Mouse (Mus musculus) embryo, embryonic 10 days (tissue): ENCODE measurements around the gene Pkp1.

ENCODE experiments used
- DNase-seq: peaks from one replicate; pipeline ENCODE4 v3.0.0-alpha.2; 2015; ENCODE audit warnings: low spot score

Pkp1 gene

GRCm38 (mm10) chr1:135918644-135919407 lies at the start of gene Pkp1:
Gene Pkp1, minus strand, starts transcription at chr1:135919207.
- DNase-seq: peak; percentile 56

DNA sequence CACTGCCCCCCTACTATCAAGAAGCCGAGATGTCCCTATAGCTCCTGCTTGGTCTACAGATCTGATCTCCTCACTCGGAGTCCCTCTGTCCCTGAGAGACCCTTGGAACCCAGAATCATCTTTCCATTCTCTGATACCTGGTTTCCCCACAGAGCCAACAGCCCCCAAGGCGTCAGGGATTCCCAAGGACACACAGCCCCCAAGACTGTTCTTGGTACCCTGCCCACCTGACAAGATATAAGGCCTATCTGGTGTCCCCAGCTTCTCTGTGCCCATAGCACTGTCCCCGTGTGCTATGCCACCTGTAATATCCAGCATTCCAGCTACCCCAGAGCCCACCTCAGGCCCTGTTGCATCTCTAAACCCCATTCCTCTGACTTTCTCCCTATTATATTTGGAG lies 48.7 kb upstream of the Pkp1 start:
- no peak for DNase-seq

DNA sequence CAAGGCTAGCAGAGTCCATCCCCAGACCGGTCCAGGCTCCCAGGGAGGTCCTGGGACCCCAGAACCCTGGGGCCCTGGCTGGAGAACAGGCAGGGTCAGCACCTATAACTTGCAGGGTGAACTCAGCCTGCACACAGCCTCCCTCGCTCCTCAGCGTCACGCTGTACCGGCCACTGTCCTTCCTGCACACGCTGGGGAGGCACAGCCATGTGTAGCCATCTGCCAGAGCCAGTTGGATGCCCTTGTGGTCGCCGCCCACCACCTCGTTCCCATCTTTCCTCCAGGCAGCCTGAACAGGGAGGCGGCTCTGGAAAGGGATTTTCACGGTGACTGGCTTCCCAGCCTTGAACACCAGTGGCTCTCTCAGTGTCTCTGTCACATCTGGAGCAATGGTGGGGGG lies 45.6 kb upstream of the Pkp1 start:
- no peak for DNase-seq

- no peak for DNase-seq
Measured at GRCm38 (mm10) chr1:135963177-135963576, 44.2 kb upstream of the Pkp1 start.

GRCm38 (mm10) chr1:135958483-135958882 lies 39.5 kb upstream of the Pkp1 start:
- DNase-seq: peak; percentile 68

DNA sequence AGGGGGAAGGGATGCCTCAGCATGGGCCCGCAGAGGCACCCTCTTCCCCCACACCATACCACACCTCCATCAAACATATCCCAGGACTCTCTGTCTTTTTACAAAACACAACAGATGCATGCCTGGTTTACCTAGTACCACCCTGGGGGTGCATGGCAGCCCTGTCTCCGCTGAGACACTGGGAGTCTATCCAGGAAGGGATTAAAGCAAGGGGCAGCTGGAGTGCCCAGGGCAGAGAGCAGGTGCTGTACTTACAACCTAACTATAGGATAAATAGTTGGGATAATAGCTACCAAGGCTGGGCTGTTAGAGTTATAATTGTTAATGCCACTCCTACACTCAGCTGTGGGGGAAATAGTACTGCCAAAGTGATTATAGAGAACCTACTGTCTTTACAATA lies 29.9 kb upstream of the Pkp1 start:
- no peak for DNase-seq

- DNase-seq: no peak
Measured at GRCm38 (mm10) chr1:135946247-135946646, 27.2 kb upstream of the Pkp1 start.

- peak; percentile 80 for DNase-seq
Measured at GRCm38 (mm10) chr1:135945711-135946110, 26.7 kb upstream of the Pkp1 start.

DNA sequence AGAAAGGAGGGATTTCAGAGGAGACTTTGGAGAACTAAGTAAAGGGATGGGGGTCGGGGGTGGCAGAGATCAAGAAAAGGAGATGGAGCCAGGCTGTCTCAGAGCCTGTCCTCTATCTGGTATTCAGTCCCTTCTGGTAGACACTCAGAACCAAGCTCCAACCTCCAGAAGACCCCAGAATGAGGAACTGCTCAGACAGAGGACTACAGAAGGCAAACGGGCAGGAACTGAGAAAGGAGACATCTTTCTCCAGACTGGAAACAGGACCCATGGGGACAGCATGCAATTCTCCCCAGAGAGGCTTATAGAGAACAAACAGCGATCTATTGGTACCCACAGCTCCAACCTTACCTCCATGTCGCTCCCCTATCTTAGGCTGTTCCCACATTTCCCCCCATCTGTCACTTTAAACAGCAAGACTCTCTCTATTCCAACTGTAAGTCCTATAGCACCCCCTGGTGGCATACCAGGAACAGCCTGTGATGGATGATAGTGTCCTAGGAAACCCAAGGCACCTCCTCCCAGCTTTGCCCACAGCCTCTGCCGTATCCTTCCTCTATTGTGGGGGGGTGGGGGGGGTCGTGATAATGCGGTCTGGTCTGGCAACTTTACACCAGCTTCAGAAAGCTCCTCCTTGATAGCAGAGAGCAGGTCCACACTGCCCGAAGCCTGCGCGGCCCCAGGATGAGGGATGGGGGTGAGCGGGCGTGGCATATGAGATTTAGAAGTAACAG lies 25.7 kb upstream of the Pkp1 start:
- DNase-seq: peak; percentile 90

- DNase-seq: no peak
Measured at GRCm38 (mm10) chr1:135943713-135944112, 24.7 kb upstream of the Pkp1 start.

GRCm38 (mm10) chr1:135942116-135942515 lies 23.1 kb upstream of the Pkp1 start:
- no peak for DNase-seq

DNA sequence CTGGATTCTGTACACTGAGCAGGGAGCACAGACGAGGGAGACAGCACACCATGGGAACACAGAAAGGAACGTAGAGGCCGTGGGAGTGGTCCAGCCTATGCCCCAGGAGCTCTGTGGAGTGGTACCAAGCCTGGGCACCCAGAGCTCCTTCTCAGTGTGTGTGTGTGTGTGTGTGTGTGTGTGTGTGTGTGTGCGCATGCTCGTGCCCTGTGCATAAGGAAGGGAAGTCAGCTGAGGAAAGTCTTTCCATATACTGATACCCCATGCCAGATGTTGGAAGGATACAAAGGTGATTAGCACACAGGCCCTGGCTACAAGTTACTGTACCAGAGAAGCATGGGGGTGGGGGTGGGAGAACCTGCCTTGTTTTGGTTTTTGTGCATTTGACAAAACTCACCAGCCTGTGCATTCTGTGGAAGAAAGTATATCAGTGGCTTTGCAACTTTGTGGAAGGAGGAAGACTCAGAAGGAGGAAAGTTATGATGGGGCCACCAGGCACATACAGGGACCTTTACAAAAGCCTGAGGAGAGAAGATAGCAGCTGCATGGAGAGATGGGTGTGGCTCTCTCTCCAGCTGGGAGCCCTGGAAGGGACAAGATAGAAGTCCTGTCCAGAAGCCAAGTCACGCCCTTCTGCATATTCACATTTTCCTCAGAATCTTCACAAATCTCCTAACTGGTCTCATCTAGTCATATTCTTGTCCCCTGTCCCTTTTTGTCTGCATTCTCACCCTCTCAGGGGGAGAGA lies 22.4 kb upstream of the Pkp1 start:
- no peak for DNase-seq

DNA sequence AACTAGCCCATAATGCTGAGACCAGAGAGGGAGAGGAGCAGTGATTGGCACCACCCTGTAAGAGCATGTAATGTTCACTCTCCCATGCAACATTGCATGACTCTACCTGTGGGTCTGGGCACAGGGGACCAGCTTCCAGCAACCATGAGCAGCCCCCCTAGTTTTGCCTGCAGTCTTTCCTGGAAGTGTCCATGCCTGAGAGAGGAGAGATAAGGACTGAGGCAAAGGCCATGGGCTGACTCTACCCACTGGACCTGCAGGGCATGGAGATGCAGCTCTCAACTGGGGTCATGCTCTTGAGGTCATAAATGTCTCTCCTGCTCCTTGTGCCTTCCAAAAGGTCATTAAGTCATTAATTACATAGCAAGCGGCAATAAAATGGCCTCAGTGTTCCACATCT lies 17.1 kb upstream of the Pkp1 start:
- DNase-seq: no peak

GRCm38 (mm10) chr1:135933704-135934293 lies 14.8 kb upstream of the Pkp1 start:
- no peak for DNase-seq

DNA sequence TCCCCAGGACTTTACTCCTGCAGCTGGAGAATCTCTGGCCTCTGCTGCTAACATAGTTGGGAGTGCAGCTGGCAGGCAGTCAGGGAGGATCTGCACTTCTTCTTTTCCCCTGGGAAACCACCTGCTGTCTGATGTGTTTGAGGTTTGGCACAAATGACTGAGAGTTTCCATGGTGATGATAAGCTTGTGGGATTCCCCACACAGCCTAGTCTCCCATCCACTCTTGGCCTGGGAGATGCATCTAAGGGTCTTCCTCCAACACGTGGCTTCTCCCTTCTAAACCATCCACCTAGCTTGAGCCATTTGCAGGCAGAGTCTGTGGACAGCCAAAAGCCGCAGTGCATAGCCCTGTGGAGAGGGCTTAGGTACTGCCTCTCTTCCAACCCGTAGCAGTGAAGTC lies 10.9 kb upstream of the Pkp1 start:
- no peak for DNase-seq

DNA sequence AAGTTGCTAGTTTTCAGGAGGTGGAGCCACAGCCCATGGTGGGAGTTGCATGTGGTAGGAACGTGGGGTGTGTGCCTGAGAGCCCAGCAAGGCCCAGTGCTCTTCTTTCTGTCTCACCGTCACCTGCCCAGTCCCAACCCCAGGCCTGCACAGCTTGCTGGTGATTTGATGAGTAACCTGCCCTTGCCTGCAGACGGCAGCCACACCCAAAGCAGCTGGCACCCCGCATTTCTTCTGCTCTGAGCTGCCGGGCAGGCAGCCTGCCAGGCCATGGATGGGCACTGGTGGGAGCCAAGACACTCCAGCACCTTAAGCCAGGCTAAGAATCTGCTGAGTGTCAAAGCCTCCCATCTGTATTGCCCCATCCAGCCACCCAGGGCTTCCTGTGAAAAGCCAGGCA lies 6.8 kb upstream of the Pkp1 start:
- DNase-seq: no peak

DNA sequence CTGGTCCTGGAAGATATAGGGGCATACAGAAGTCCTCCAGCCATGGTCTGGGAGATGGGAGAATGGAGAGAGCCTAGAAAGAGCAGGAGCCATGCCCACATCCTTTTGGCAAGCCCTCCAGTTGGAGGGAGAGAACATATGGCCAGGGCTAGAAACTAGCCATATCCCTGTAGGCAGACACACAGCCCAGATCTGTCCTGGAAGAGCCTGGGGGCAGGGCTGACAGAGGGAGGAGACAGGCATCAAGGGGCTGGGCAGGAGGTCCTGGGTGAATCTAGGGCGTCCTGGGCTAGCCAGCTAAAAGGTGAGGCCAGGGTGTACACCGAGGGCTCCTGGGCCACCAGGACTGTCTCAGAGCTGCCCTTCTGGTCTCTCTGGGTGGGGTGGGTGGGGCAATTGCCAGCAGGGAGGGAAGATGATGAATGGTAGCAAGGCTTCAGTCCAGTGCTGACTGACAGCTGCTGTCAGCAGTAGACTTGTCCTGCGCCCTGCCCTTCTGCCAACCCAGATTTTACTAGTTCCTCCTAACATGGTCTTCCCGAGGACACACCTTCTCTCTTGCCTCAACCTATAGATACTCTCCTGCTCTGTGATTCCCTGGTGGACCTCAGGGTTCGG lies 5.5 kb upstream of the Pkp1 start:
- no peak for DNase-seq

- no peak for DNase-seq
Measured at GRCm38 (mm10) chr1:135923229-135923628, 4.2 kb upstream of the Pkp1 start.

DNA sequence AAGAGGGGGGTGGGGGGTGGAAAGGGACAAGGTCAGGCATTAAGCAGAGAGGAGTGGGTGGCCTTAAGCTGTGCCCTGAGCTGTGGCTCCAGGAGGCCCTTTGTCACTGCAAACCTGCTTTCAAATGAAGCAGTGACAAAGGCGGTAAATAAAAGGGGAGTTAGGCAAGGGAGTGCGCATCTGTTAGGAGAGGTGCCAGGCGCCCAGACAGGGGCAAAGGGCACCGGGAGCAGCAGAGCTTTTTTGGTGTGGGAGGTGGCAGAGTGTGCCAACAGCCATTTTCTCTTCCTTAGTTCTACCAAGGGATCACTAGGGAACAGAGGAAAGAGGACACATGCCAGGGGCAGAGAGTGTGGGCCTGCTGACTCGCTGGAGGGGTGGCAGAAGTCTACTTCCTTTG lies 1.8 kb downstream of the Pkp1 start:
- DNase-seq: no peak

DNA sequence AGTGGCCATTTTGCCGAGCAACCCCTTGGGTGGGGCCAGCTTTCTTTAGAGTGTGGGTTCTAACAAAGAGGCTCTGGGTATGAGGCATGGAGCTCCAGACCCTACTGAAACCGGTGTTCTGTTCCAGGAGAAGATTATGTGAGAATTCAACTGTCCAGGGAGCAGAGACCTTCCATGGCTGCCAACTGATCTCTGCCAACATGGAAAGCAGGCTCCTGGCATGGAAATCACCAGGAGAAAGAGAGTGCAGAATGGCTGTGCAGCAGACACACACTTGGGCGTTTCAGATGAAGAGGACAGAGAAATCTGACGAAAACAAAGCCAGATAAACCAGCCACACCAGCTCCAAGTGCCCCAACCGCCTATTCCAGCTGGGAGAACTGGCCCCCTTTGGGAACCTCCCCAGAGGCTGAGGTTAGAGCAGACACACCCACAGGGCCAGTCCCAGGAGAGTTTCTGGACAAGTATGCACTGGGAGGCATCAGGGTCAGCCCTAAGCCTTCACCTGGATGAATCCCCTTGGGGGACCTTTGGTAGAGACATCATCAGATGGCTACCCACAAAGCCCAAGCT lies 2.4 kb downstream of the Pkp1 start:
- no peak for DNase-seq

- no peak for DNase-seq
Measured at GRCm38 (mm10) chr1:135913657-135914056, 5.3 kb downstream of the Pkp1 start.

DNA sequence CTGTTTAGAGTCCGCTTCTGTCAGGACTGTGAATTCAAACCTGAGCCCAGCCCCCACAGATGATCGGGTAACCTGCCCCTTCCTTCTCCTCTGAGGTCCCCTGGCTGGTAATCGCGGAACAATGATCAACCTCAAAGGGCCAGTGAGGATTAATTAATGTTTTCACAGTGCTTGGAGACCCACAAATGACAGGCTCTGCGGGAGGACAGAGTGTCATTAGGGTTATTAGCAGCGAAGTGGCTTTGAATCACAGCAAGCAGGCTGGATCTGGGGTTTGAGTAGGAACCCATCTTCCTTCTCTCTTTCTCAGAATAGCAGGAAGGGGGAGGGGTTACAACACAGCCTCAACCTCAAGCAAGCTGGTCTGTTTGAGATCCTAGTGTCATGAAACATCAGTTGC lies 9.6 kb downstream of the Pkp1 start:
- peak; percentile 26 for DNase-seq
